Mouse (Mus musculus): ENCODE measurements around the gene Fgfr2.

Gene Fgfr2

DNA sequence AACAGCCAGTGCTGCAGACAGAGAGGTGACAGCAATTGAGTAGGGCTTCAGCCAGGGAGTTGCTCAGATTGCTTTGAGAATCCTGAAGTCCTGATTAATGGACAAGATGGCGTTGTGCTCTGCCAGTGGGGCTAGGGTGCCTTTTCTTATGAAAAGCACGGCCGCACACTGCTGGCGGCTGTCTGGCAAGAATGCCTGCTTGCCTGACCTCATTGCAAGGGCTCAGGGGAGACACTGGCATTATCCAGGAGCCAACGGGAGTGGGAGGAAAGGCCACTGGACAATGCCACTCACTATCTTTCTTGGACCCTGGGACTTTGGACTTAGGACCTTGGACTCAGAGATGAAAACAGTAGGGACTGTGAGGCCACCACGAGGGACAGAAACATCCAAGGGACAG, 389.6 kb downstream of the Fgfr2 start:
- DNase-seq (ENCODE audit: extremely low spot score, low read depth, low spot score): no peak

DNA sequence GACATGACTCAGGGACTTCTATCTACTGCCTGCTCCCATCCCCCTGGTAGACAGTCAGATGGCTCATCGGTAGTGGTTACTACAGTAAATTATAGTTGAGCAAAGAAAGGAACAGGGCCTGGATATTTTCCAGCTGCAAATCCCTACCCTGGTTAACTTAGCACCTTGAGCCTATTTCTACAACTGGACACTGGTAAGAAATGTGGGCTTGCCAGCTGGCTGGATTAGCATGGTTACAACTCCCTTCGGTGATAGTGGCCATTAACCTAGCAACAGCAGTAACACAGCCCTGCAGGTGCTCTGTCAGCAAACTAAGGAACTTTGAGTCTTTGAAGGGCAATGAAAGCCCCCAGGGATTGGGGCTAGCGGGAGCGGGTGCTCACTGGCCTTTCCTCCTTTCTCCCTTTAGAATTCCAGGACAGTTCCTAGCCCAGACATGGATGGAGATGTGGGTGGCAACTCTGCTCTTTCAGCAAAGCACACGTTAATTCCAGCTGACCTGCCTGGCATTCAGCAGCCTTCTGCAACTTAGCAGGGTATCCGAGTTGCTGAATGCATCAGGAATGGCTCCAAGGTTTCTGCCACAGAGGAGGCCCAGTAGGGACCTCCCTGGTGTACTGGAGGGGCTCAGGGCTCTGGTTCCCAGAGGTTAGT, 390.9 kb downstream of the Fgfr2 start:
- DNase-seq (ENCODE audit: extremely low spot score, low read depth, low spot score): no peak

DNA sequence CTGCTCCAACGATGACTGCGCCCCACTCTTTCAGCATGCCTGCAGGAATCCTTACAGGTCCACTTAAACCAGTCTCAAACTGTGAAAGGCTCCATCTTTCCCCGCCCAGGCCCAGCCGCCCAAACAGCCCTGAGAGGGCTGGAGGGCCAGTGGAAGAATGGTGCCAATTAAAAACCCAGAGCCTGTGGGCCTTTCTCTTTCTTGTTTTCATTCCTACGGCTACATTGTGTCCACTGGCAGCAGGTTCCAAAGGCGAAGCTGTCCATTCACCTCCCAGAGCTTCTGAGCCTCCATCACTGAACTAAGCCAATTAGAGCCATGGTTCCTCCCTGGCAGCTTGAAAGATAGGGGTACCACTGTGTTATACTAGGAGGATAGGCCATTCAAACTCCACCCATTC, 391.6 kb downstream of the Fgfr2 start:
- no peak for DNase-seq (ENCODE audit: extremely low spot score, low read depth, low spot score)

DNA sequence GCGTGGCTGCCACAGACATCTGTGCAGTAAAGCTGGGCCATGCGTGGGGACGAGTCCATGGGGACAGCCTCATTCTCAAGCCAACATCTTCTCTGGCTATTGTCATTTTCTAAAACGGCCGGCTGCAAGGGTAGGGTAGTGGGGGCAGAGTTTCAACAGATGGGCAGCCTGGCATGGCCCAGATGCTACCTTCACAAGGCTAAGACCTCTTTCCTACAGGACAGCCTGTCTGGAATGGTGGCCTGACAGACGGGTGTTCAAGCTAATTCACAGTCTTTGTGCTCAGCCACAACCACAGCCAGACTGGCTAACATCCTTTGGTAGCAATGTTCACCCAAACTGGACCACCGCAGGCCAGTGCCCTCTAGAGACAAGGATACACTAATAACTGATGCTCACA, 392.6 kb downstream of the Fgfr2 start:
- DNase-seq (ENCODE audit: extremely low spot score, low read depth, low spot score): no peak

DNA sequence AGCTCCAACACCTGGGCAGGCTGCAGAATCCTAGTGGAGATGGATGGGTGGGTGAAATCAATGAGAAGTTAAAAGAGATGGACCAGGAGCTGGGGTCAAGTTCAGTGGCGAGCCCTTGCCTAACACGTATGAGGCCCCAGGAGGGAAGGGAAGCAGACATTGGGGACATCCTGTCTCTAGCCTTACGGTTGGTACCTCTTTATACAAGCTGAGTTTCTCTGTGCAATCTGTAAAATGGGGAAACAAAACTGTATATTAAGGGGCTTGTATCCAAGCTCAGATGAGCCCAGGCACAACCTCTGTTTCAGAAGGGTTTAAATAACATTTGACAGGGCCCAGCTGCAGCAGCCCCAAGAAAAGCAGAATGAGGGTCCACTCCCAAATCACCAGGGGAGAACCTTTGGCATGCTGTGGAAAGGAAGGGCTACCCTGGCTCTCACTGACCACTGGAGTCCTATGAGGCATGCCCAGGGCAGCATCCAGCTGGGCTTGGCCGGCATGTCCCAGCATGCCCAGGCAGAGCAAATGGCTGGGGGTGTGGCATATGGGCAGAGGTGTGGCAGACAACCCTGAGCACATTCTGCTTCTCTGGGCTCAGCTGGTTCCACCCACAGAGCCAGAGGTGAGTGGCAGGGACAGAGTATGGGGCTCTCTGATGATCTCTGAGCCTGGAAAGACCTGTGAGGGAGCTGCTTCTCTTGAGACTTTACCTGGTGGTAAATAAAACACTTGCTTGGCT, 393.9 kb downstream of the Fgfr2 start:
- no peak for DNase-seq (ENCODE audit: extremely low spot score, low read depth, low spot score)

DNA sequence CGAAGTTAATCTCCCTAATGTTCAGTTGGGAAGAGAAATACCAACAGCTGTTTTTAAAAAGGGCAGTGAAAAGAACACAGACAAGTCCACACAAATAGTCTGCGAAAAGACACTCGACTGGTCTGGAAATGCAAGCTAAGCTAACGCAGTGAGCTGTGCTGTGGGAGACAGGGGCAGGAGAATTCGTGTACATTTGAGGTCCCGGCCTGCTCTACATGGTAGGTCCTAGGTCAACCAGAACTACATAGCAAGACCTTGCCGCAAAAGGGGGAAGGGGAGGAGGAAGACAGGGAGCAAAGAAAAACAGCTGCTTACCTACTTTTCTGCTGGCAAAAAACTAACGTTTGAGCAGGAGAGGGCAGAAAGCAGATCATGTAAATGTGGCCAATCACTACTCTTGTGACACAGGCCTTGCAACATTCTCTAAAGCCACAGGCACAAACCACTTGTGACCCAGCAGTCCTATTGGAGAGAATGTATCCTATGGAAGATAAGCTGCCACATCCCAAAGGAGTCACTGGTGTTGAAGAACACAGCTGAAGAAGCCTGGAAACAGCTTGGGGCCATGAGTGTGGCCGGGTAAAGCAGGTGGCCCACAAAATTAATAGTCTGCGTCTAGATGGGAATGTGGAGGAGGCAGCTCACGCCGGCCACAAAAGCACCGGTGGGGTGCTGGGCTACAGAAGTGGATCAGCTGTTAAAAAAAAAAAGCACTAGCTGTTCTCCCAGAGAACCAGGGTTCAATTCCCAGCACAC, 396.9 kb downstream of the Fgfr2 start:
- no peak for DNase-seq (ENCODE audit: extremely low spot score, low read depth, low spot score)

DNA sequence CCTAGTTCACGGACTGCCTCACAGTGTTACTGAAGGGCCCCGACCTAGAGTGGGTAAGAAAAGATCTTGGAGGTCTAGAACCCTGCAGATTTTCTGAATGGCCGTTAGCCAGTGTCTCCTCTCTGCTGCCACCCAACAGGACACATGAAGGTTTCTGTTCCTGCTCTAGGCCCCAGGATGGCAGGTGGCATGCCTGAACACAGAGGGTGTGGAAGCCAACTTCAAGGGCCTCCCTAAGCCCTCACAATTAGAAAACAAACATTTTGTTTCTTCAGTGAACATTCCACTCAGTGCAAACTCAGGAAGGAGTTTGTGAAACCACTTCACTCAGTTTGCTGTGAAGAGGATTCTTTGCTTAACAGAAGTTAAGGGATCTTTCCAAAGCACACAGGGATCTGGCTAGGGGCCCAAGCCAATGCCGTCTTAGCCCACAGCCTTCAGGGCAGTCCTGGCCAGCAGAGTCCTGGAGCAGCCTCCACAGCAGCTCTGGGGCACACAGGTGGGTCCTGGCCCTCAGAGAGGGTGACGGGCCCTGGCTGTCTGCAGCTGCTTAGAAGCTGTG, 398.6 kb downstream of the Fgfr2 start:
- no peak for DNase-seq (ENCODE audit: extremely low spot score, low read depth, low spot score)

DNA sequence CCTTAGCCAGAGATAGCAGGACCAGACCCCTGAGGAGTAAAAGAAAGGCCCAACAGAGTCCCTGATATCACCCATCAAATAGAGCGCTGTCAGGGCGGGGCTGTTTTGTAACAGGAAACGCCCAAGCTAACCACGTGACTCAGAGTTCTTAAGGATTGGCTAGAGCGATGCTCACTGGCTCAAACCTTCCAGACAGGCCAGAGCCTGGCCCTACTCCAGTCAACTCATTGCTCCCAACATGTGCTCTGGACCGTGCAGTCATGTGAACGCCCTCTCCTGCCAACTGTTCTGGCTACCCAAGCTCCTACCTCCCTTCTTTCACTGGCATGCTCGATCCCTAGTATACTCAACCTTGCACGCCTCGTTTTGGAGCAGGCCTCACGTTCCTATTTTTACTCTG, 399.2 kb downstream of the Fgfr2 start:
- DNase-seq (ENCODE audit: extremely low spot score, low read depth, low spot score): no peak

DNA sequence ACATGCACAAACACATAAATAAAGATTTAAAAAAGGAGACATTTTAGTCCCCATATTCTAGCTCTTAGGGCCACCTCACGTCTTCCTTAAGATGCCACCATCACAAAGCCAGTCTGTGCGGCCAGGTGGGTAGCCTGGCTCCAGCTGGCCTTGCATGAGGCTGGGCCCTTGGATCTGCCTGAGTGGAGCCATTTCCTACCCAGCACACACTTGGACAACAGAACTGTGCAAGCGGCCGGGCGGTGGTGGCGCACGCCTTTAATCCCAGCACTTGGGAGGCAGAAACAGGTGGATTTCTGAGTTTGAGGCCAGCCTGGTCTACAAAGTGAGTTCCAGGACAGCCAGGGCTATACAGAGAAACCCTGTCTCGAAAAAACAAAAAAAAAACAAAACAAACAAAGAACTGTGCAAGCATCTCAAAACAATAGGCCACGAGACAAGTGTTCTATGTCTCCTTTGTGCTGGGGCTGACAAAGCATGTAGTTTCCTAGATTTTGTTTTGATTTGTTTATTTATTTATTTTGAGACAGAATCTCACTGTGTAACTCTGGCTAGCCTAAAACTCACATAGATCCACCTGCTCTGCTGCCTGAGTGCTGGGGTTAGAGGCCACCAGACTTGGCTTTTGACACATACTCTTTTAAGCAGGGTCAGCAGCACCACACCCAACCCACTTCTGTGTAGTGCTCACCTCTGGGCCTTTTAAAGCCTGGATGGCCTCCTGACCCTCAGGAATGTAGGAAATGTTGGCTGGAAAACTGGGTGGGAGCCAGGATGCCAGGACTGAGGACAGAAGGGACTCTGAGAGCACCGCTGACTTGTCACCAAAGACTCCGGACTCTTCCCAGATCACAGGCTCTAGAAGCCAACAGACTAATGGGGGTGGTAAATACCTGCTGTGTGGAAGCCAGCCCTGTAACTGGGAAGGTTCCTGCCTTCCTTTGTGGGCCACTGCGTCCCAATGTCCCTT, 400.5 kb downstream of the Fgfr2 start:
- no peak for DNase-seq (ENCODE audit: extremely low spot score, low read depth, low spot score)

DNA sequence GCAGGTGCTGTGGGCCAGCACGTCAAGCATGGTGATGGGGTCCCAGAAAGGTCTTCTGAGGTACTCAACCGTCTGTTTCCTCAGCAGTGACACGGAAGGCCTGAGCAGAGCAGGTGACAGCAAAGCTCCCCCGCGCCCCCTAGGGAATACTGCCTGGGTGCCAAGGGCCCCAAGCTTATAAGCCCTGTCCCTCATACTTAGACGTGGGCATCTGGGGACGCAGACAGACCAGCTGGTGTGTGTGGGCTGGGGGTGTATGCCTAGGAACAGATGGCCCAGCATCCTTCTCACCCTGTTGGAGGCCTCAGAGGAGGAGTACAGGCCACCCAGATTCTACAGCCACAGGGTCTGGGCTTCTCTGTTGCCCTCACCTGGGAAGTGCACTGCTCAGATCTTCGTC, 402.6 kb downstream of the Fgfr2 start:
- DNase-seq (ENCODE audit: extremely low spot score, low read depth, low spot score): no peak

DNA sequence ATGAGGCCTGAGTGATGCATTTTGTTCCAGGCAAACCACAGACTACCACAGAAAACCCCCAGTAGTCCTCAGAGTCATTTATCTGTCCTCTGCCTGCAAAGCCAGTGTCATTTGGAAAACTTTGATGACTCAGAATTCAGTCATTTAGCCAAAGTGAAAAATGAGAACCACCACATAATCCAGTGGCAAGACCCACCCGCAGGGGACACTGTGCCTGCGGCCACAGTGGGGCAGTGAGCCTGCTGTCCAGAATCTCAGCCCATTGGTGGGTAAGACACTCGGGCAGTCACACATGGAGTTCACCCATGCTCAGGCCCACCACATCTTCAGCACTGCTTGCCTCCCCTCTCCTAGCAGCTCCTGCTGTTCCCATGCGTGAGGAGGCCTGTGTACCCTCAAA, 403.6 kb downstream of the Fgfr2 start:
- DNase-seq (ENCODE audit: extremely low spot score, low read depth, low spot score): no peak

DNA sequence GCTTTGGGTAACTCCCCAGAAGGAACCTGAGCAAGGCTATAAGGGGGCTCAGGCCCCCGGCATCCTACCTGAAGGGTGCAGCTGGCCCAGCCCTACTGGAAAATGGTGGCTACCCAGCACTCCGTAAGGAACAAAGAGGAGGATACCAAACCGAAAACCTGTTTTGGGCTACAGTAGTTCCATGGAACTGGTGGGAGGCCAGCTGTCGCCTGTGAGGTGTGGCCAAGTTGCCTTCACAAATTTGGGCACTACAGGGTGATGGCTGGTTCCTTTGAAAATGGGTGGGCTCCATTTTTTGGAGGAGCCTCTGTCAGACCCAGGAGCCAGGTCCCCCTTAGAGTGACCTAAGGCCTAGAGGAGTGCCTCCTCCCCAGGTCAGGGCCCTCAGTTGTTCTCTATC, 407.9 kb downstream of the Fgfr2 start:
- DNase-seq (ENCODE audit: extremely low spot score, low read depth, low spot score): no peak

DNA sequence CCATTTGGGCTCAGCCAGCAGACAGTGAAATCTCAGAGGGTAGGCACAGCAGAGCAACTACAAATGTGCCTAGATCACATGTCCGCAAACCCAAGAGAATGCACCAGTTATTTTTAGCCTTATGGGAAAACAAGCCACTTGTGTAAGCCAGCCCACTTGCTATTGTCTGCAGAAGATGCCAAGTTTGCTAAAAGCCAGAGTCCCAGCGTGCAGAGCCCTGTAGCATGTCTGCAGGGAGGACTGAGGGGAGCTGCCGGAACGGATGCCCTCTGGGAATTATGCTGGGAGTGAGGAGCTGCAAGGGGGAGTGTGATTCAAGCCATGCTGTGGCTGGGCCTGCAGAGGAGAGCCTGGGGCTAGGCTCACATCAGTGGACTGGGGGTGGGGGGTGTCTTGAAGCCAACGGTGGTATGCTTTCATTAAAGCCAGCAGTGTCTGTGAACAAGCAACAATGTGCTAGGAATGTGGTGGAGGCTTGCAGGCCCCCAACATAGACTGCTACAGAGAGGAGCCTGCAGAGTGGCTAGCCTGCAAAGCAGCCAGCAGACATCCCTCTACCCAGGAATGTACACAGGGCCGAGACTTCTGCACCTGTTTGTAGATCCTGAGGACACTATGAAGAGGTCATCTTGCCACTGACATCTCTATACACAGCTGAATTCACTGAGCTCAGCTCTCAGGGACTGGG, 408.8 kb downstream of the Fgfr2 start:
- DNase-seq (ENCODE audit: extremely low spot score, low read depth, low spot score): no peak

DNA sequence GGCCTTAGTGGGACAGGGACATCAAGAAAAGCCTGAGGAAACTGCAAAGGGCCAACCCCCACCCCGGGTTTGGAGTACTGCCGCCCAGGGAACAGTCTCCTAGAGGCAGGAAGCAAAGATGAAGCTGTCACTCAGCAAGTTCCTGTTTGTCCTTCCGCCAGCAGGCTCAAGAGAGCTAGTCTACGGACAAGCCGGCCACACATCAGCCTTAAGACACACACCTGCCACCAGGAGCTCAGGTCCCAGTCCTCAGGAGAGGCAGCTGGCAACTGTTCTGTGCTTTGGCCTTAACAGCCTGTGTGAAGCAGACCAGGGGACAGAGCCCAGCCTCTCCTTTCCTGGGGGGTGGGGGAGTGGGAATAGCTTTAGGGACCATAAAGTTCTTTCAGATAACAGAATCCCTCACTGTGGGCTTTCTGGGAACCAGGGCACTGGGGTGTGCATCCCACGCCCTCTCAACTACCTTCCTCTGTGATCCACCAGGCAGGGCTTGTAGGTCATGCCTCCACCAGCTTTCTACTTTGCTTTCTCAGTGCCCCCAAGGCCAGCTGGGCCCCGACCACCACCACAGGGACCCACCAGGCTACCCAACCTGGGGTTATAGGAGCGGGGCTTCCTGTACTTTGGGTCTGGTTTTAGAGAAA, 409.5 kb downstream of the Fgfr2 start:
- DNase-seq (ENCODE audit: extremely low spot score, low read depth, low spot score): no peak

DNA sequence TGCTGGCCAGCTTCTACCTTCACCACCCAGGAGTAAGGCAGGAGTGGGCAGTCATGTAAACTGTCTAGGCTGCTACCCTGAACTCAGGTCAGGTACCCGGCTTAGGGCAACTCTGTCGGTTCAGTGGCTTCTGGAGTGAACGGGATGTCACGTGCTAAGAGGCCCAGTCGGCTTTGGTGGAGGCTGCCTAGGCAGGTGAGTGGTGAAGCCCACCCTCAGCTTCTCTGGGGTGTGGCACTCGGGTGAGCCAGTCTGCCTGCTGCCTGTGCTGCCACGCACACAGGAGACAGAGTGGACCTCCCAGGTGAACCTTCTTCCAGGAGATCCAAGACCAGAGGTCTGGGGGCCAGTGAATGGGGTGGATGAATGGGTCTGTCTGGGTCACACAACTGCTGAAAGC, 410.2 kb downstream of the Fgfr2 start:
- DNase-seq (ENCODE audit: extremely low spot score, low read depth, low spot score): no peak

DNA sequence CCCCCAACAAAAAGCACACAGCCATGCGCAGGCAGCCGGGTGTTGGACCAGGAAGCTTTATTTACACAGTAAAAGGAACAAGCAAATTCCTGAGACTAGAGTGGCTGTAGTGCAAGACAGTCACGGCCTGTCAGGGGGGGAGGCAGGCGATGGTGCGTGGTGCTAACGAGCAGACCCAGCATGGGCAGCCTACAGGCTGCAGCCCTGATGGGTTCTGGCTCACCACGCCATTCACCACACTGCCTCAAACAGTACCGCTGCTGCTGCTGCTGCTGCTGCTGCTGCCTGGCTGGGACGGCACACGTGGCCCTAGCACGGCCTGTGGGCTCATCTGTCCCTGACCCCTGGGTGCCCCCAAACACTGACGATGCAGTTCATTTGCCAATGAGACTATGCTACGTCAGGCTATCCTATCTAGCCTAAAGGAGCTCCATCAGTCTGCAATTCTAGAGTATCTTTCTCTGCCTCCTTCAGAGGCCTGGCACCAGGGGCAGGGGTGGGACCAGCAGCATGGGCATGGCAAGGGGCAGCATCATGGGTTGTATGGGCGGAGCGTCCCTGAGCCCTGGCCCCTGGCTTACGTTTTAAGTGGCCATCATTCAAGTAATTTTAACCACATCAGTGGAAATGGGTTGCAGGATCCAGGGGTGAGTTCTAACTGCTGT, 411.0 kb downstream of the Fgfr2 start:
- no peak for DNase-seq (ENCODE audit: extremely low spot score, low read depth, low spot score)

DNA sequence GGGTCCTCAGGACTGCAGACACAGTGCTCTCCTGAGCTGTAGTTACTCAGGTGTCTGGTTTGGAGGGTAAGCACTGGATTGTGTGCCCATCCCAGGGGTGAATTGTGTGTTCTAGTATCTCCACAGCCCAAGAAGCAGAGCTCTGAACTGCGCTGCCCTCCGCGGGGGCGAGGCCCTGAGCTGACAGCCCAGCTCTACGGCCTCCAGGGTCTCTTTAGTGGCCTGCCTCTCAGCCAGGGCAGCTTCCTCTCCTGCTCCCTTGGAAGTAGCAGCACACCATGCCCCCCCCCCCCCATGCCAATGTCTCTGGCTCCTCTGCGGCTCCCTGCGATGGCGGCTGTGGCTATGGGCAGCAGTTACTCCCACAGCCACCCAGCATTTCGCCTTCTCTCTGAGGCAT, 411.6 kb downstream of the Fgfr2 start:
- DNase-seq (ENCODE audit: extremely low spot score, low read depth, low spot score): no peak

DNA sequence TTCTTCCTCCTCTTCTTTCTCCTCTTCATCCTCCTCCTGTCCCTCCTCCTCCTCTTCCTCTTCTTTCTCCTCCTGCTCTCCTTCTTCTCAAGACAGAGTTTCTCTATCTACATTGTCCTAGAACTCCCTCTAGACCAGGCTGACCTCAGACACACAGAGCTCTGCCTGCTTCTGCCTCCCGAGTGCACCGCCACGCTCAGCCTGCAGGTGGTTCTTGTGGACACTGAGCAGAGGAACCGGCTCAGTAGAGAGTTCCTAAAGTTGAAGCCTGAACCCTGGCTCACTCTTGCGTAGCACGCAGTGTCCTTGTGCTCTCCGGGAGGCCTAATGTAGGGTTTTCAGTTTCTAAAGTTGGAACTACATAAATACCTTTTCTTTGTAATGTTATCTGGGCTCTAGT, 418.0 kb downstream of the Fgfr2 start:
- DNase-seq (ENCODE audit: extremely low spot score, low read depth, low spot score): no peak

DNA sequence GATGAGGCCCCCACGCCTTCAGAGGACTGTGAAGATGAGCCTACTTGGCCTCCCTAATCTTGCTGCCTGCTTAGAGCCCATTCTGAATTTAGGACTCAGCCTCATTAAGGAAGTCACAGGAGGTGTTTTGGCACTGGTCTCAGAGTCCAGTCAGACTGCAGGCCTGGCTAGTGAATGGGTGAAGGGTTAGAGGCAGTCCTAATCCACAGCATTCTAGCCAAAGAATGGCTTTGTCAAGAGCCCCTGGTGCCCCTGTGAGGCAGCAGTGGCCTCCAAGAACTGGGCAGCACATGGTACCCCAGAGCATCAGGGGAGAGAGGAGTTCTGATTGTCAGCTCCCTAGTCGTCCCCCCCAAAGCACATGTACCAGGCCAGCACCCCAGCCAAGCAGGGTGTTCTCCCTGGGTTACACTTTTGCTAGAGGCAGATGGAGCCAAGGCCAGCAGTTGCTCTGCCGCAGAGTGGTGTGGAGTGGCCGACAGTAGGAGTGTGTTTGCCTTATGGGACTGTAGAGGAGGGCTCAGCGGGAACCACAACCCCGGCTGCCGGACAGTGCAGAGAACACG, 418.8 kb downstream of the Fgfr2 start:
- DNase-seq (ENCODE audit: extremely low spot score, low read depth, low spot score): no peak
